Mouse (Mus musculus): Measurements from ENCODE around the gene Wnt10b.
"Not testable (repeated sequence)": the region's sequence is repeated elsewhere in the genome, so short reads cannot be mapped to it uniquely, and the experiment has no call there.

Wnt10b gene

GRCm38 (mm10) chr15:98772511-98773211 is 5.3 kb downstream of the Wnt10b start:
- no peak for DNase-seq (ENCODE audit: low spot score)

DNA sequence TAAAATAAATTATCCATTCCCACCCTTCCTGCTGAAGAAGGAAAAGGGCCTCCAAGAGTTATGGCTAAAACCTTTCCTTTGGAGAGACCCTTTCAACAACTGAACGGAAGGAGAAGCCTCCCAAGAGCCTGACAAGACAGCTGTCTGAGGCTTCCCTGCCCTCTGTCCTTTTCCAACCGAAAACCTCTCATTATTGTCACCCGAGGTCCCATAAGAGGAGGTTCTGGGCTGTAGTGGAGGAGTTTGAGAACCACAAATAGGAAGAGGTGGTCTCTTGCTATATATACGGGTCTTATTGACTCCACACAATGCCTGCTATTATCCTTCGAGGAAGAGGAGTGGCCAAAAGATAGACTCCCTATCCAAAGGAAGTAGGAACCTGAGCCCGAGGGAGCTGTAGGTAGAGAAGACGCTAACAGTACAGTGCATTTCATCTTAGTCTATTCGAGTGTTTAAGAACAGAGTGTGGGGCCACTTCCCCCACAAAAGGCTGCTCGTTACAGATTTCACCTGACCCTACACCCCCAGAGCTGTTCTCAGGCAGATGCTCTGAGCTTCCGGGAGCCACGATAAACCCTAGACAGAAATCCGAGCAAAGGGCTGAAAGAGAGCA is 6.0 kb downstream of the Wnt10b start:
- DNase-seq (ENCODE audit: low spot score): no peak

DNA sequence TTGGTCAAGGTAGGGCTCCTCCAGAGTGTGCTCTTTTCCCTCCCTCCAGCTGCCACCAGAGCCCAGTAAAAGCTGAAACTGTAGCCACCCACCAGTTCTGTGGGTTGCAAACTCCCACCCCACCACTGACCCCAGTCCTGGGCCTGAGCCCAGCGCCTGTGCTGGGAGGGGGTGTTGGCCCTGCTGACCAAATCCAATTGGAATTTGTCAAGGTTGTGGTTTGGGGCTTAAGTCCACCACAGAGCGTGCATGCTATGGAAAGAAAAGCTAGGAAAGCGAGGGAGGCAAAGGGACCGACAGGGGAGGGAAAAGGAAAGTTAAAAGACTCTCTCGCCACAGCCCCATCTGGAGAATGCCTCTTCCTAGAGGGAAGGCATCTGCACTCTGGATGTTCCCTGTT is 9.7 kb downstream of the Wnt10b start:
- DNase-seq (ENCODE audit: low spot score): no peak

DNA sequence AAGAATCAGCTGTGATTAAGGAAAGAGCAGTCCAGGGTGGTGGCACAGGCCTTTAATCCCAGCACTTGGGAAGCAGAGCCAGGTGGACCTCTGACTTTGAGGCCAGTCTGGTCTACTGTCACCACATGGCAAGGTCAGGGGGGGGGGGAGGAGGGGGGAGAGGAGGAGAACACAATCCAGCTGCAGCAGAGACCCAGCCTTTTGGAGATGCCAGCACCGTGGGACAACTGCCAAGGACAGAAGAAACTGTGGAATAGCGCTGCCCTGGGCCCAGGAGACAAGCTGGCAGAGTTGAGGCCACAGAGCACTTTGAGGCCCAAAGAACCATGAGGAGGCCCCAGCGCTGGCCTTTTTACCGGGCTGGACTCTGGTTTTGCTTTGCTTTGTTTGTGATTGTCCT is 12.0 kb downstream of the Wnt10b start:
- no peak for DNase-seq (ENCODE audit: low spot score)

DNA sequence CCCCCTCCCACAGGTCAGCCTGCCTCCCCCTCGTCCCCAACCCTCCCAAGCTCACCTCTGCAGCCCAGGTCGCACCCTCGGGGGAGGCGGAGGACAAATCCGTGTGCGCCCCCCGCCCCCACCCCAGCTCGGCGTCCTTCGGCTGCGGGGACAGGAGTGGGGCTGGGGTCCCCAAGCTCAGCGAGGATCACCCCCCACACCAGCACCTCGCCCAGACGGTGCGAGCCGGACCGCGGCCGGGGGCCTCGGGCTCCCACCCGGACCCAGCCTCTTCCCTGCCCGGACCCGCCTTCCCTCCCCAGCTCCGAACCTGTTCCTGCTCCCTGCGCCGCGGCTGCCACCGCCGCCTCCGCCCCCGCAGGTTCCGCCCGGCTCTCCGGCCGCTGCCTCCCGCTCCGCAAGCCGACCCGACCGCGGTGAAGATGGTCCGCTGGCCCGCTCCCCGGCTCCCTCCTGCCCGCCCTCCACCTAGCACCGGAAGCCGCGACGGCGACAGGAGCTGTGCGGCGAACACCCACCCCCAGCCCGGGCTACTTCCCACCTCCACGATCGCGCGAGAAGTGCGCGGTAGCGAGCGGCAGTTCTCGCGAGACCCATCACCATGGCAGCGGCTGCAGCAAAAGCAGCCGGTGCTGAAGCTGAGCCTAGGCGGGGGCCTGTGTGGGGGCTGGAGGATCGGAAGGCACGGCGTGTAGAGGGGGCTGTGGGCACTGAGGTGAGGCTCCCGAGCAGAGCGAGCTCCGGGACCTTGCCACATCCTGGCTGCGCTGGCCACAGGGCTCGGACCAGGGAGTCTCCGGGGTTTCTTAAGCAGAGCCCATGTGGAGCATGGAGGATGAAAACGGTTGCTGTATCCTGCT is 15.1 kb downstream of the Wnt10b start, which contains the start of gene Arf3:
Gene Arf3, minus strand, starts transcription at position 545 of the 860 bp plus-strand sequence.
- peak; percentile 94 for DNase-seq (ENCODE audit: low spot score)

GRCm38 (mm10) chr15:98762201-98762621 is 15.7 kb downstream of the Wnt10b start:
- DNase-seq (ENCODE audit: low spot score): peak; percentile 86

GRCm38 (mm10) chr15:98754125-98754524 is 23.8 kb downstream of the Wnt10b start:
- no peak for DNase-seq (ENCODE audit: low spot score)

DNA sequence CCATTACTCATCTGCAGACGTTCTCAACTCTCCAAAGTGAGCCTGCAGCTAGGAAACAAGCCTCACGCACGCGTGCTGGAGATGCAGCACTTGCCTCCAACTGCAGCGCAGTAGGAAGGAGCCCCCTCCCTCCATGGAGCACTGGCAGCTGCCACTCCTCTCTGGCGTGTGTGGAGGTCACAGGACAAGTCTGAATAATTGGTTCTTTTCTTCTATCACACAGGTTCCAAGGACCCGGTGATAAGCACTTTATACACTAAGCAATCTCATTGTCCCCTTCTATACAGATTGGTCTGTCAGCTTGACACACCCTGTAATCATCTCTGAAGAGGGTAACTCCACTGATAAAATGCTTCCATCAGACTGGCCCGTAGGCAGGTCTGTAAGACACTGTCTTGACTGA is 24.9 kb downstream of the Wnt10b start:
- DNase-seq (ENCODE audit: low spot score): peak; percentile 55

DNA sequence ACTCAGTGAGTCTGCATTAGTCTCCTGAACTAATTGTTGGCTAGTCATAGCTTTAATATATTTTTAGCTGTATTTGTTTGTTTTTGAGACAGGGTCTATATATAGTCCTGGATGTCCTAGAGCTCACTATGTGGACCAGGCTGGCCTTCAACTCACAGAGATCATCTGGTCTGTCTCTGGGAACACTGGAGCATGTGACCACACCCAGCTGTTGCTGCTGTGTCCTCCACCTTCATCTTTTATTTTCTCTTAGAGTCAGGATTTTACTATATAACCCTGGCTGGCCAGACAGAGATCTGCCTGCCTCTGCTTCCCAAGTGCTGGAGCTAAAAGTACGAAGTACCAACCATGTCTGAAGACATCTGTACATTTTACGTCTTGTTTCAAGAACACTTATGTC is 28.9 kb downstream of the Wnt10b start:
- DNase-seq (ENCODE audit: low spot score): no peak

DNA sequence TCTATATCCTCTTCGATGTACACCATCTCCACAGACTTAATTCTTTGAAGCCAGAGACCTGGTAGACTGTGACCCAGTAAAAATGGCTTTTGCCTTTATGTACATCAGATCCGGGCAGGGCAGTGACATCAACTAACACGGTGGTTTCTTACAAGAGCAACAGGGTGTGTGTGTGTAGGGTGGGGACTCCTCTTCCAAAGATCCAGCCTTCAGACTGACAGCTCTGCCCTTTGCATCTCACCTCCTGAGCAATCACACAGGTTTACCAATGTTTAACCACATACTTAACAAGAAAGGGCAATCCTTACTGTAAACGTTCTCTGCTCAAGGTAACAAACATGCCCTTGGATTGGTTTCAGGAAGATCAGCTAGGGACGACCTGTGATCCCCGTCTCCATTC is 30.7 kb downstream of the Wnt10b start:
- no peak for DNase-seq (ENCODE audit: low spot score)

GRCm38 (mm10) chr15:98746344-98746965 is 31.5 kb downstream of the Wnt10b start:
- DNase-seq (ENCODE audit: low spot score): no peak

DNA sequence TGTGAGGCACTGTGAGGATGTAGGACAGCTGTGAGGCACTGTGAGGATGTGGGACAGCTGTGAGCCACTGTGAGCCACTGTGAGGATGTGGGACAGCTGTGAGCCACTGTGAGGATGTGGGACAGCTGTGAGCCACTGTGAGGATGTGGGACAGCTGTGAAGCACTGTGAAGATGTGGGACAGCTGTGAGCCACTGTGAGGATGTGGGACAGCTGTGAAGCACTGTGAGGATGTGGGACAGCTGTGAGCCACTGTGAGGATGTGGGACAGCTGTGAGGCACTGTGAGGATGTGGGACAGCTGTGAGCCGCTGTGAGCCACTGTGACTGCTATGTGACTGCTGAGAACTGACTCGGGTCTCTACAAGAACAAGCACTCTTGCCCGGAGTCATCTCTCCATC is 34.1 kb downstream of the Wnt10b start:
- not testable (repeated sequence) for DNase-seq (ENCODE audit: low spot score)

DNA sequence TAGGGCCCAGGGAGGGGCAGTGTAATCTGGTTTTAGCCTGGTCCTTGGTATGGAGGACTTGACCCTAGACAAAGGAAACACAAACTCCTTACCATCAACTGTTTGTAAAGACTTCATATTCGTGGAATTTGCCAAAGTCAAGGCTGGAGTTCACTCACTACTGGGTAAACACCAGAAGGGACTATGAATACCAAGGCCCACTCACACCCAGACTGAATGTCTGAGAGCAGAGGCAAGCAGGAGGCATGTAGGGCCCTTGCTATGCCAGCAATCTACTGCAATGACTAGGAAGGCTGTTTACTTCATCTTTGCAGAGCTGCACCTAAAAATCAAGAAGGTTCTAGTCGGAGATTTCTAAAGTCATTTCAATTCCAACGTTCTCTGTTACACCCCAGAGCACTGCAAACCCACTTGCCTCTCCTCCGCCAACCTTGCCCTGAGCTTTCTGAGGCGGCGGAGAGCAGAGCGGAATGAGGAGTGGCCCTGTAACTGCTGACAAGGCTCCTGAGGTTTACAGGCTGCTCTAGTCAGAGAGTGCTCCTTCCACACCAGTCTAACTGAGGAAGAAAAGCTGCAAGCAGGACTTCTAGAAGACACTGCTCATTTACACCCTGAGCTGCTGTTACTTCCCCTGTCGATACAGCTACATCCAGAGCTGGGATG is 35.1 kb downstream of the Wnt10b start:
- DNase-seq (ENCODE audit: low spot score): no peak

DNA sequence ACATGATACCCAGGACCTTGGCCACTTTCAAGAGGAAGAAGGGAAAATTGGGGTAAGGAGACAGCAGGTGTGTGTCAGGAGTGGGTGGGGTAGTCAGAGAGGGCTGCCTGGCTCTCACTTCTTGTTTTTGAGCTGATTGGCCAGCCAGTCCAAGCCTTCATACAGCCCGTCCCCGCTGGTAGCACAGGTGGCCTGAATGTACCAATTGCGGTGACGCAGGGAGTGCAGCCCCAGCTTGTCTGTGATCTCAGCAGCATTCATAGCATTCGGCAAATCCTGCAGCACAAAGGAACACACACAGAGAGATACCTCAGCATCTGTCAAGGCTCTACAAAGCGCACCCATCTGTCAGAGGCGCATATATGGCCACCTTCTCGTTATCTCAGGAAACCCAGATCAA is 37.7 kb downstream of the Wnt10b start:
- no peak for DNase-seq (ENCODE audit: low spot score)

GRCm38 (mm10) chr15:98738796-98739195 is 39.2 kb downstream of the Wnt10b start:
- DNase-seq (ENCODE audit: low spot score): no peak

DNA sequence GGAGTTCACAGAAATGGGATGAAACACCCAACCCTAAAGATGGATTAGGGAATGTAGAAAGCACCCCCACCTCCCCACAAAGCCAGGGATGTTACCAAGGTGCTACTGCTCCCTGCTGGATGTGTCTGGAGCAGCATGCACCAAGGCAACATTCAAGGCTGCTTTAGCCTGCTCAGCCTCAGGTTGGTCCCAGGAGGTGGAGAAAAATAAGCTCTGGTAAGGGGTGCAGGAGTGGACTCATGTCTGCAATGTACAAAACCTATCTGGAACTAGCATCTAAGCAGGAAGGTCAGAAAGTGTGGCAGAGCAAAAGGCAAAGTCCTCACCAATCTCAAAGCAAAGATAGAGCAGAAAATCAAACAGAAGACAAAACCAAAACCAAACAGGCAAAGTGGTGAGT is 40.1 kb downstream of the Wnt10b start:
- DNase-seq (ENCODE audit: low spot score): no peak

DNA sequence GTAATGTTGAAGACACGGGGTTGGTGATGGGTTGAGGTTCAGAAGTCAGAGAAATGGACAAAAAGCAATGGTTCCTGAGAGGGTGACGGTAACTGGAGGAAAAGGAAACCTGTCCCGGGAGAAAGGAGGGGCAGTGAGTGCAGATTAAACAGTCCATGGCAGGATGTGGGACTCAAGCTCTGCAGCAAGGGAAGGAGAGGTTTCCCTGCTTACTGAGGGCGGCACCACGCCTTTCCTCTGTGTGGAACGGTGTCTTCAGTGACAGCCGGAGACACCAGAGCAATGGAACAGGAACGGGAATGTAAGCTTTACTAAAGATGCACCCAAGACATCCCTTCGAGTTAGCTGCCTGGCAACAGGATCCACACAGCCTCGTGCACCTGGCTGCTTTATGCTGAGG is 41.4 kb downstream of the Wnt10b start:
- no peak for DNase-seq (ENCODE audit: low spot score)

- DNase-seq (ENCODE audit: low spot score): no peak
Observed at GRCm38 (mm10) chr15:98733976-98734566, 43.9 kb downstream of the Wnt10b start.

GRCm38 (mm10) chr15:98733370-98733769 is 44.6 kb downstream of the Wnt10b start:
- DNase-seq (ENCODE audit: low spot score): no peak

DNA sequence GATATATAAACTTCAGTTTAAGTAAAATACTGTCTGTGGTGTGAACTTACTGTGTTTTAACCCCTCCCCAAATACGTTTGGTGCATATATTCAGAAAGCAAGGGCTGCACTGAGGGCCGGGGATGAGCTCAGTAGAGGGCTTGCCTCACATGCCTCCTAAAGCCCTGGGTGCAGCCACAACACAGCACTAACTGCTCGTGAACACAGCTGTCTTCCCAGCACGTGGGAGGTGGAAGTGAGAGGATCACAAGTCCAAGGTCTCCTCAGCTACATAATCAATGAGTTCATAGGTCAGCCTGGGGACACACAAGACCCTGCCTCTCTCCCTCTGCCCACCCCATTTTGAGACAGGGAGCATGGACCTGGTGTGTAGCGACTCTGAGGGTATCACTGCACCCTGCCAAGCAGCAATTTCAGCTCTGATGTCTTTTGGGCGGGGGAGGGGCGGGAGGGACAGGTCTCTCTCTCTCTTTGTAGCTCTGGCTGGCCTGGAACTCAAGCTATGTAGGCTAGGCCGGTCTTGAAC is 45.9 kb downstream of the Wnt10b start:
- DNase-seq (ENCODE audit: low spot score): no peak

GRCm38 (mm10) chr15:98730790-98731189 is 47.2 kb downstream of the Wnt10b start:
- DNase-seq (ENCODE audit: low spot score): no peak

All from testis, postnatal 14 days (tissue).